In genomic region chr3:152981988-152982387, GRCm38 (mm10) we compare ENCODE assay signal across 8 mouse cellular contexts. TPM values are rescaled to one million over a fixed set of nuclear protein-coding genes. Genes with fewer than 3 reads are reported as not detected.
A peak's percentile ranks its signal among the peaks of the same experiment; 100 is the strongest.
DNase-seq lines count a peak whose midpoint lies in the region; ATAC-seq and TF ChIP-seq lines count a peak whose summit lies in the region.

St6galnac5 (minus strand) TSS chr3:152982246.

- H3K9me3 ChIP-seq in liver, embryonic 14.5 days (ENCODE audit: control insufficient read depth, low read length), result no peaks in the 10 kb centered on the region

- ATAC-seq in liver, embryonic 14.5 days (ENCODE audit: insufficient read depth), result no peak

- no peak for TF ChIP-seq EP300 in liver, embryonic 14.5 days (IDR thresholded peaks at IDR 0.05; ENCODE audit: low read depth)

- no peak within 1 kb of the TSS for H3K27ac ChIP-seq in liver, embryonic 14.5 days

- peaks cover 26% of the 10 kb centered on the region for H3K27me3 ChIP-seq in liver, embryonic 14.5 days (ENCODE audit: control insufficient read depth, insufficient read depth, low read length)

- DNase-seq in cerebellum, postnatal 10 days, result peak; percentile 77 to 78
- DNase-seq in cerebellum, adult 11-12 months, result no peak
- peak; percentile 43 for DNase-seq in thymus, postnatal 4 days
- no peak for DNase-seq in thymus, postnatal 10 days (ENCODE audit: low spot score in 2 of 2)
- peak; percentile 15 for DNase-seq in kidney, postnatal 14 days
- DNase-seq in liver, embryonic 14.5 days (ENCODE audit: low read depth in 3 of 3, low spot score in 3 of 3), result no peak
- peak; percentile 63 for DNase-seq in right cerebral cortex, postnatal 4 days
- no peak for DNase-seq in adipocyte (ENCODE audit: low spot score)

- H3K4me3 ChIP-seq in liver, embryonic 14.5 days (ENCODE audit: insufficient read depth in 1 of 2, low read depth in 2 of 2, low read length in 2 of 2), result peak within 1 kb of the TSS in 1 of 2 experiments; percentile 14; a peak in 1 of 4 replicates

- H3K4me1 ChIP-seq in liver, embryonic 14.5 days (replicated peaks; ENCODE audit: control insufficient read depth in 2 of 2, insufficient read depth in 2 of 2, low read length in 1 of 2), result peaks cover 0 to 5% of the 10 kb centered on the region in 2 experiments; a peak in 1 of 4 replicates

- peak within 1 kb of the TSS; percentile 1 for H3K4me2 ChIP-seq in liver, embryonic 14.5 days (ENCODE audit: low read depth)

- 2% methylated on average over 17 of the region's 17 CpGs for WGBS in liver, embryonic 14.5 days (ENCODE audit: insufficient replicate concordance)

- 0 out of 2 replicates have a peak, but pooled peaks have one; percentile 10 for TF ChIP-seq CTCF in liver, embryonic 14.5 days (IDR thresholded peaks at IDR 0.05; ENCODE audit: low read depth)

- H3K9ac ChIP-seq in liver, embryonic 14.5 days (replicated peaks), result no peak within 1 kb of the TSS

- no peaks in the 10 kb centered on the region for H3K36me3 ChIP-seq in liver, embryonic 14.5 days (replicated peaks; ENCODE audit: control insufficient read depth, insufficient read depth, low read depth)

RNA-seq across cellular contexts. Expression of gene St6galnac5, which starts in this region (rescaled TPM):
- 0.01 TPM in 2 replicates for polyA plus RNA-seq in liver, embryonic 14.5 days (2012; rRNA removed)
- 0.03 TPM in 1 of 2 replicates, not detected in the other for polyA plus RNA-seq in liver, embryonic 14.5 days (2014; fragmentation: Nextera tagmentation; extraction: Ambion mirVana)

Comparison
In these comparisons a context has a peak if more than half of its experiments do, and no peak if none do; other contexts are left out.
1. DNase-seq: peak in cerebellum, postnatal 10 days (2 of 2), thymus, postnatal 4 days (single experiment), kidney, postnatal 14 days (single experiment) and right cerebral cortex, postnatal 4 days (single experiment); none in cerebellum, adult 11-12 months (single experiment), thymus, postnatal 10 days (0 of 2), liver, embryonic 14.5 days (0 of 3) and adipocyte (single experiment).